Mouse (Mus musculus): ENCODE data around the gene Ccdc71. TPM values are rescaled to one million over a fixed set of nuclear protein-coding genes. Genes with fewer than 3 reads are reported as not detected.

The Ccdc71 gene
- polyA plus RNA-seq, 1 experiment from 2014 or later: 56.3 TPM

DNA sequence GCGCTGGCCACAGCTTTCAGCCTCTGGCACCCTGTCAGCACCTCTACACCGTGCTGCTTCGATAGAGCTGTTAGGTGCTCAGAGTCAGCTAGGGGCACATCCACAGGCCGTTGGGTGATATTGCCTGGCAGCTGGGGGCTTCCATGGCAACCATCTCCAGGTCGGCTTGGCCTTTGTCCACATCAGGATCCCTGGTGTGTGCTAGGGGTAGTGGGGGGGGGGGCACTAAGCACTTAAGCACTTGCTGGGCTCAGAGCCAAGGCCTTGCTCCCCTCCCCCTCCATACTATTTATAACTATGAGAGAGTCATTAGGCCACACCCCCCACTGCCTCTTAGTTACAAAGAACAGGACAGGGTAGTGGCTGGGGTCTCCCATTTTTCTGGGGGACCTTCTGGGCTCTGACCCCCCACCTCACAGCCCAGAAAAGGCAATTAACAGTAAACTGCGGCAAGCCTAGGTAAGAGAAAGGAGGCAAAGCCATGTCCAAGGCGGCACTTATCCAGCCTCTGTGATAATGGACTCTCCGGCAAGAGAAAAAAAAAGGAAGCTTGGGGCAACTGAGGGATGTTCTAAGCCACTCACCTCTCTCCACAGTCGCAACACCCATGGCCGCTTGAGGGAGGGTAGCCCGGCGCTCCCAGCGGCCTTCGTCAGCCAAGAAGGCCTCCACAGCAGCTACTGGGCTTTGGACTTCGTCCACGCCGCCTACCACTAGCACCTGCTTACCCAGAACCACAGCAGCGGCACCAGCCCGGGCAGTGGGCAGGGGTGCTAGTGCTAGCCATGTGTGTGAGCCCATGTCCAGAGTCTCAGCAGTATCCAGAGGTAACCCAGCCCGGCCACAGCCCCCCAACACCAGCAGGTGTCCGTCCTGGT is 9.8 kb upstream of the Ccdc71 start:
- peak overlapping the region; percentile 24; the same call in 1 of the 2 replicates for H3K27ac ChIP-seq
- peaks cover 20% of the 10 kb centered on the region for H3K36me3 ChIP-seq
- ATAC-seq (ENCODE audit: insufficient number of reproducible peaks, low FRiP score, low TSS enrichment, low read depth): no peak
- peaks cover 47% of the 10 kb centered on the region for H3K4me1 ChIP-seq
- no peaks in the 10 kb centered on the region for H3K27me3 ChIP-seq
- peak overlapping the region; percentile 66 for H3K4me3 ChIP-seq
- WGBS: 64% methylated on average over 21 of the region's 21 CpGs
- peak overlapping the region; percentile 90 for H3K4me2 ChIP-seq
- no peak overlapping the region for H3K9ac ChIP-seq
- no peaks in the 10 kb centered on the region for H3K9me3 ChIP-seq

GRCm38 (mm10) chr9:108451170-108451493 is 9.2 kb upstream of the Ccdc71 start:
- Histone ChIP-seq H3K9me3 (no peaks in the 10 kb centered on the region), H3K4me1 (peaks cover 43% of the 10 kb centered on the region), H3K4me2 (peak overlapping the region; percentile 90), H3K4me3 (peak overlapping the region; percentile 66), H3K27ac (no peak overlapping the region), H3K27me3 (no peaks in the 10 kb centered on the region), H3K36me3 (peaks cover 20% of the 10 kb centered on the region), H3K9ac (no peak overlapping the region)
- 82% methylated on average over 6 of the region's 6 CpGs for WGBS
- no peak for ATAC-seq (ENCODE audit: insufficient number of reproducible peaks, low FRiP score, low TSS enrichment, low read depth)

DNA sequence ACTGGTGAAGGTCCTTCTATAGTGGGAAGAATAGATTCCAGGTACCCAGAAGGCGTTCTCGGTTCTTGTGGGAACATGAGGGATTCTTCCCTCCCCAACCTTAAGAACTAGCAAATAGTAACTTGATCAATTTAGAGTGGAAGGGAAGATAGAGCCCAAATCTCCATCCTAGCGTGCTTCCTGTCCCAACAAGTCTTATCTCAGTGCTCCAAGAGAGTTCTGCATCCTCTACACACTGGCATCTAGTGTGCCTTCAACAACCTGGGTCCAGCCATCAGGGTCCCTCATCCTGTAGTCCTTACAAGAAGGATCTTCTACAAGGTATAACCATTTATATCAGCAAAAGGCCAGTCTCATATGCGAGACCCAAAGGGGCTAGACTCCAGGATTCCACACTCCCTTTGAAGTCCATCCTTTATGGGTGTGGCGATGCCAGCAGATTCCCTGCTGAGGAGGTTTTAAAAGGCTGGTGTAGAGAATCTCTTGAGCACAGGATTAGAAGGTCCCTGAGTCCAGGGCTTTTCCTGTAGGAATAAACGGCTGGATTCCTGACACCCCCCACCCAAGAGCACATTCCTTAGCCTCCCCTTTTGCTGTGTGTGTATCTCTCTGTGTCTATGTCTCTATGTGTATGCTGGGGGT is 8.7 kb upstream of the Ccdc71 start:
- H3K27ac ChIP-seq: peak overlapping the region; percentile 92

DNA sequence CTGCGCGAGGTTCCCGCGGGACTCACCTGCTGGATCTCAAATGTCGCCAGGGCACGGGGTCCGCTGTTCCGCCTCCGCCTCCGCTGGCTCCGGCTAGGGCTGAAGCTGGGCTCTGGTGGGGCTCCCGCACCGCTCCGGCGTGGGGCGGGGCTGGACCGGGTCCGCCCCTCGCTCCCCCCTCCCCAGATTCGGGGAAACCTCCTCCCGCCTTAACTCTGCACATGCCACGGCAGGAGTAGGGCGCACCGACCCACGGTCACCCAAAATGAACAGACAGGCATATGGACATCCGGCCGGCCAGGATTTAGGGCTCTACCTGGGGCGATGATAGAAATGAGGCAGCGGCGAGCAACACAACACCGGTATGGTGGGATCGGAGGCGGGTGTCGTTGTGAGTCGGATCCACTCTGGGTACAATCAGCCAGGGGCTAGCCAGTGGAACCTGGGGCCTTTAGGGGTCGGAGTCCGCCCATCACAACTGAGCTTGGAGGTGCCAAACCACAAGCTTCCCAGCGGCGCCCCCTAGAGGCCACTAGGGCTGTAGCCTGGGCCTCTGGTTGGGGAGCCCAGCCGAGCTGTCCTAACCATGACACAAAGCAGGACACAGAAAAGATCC is 7.9 kb upstream of the Ccdc71 start:
- Histone ChIP-seq H3K27ac (peak overlapping the region; percentile 92), H3K27me3 (no peaks in the 10 kb centered on the region), H3K36me3 (peaks cover 19% of the 10 kb centered on the region), H3K4me3 (peak overlapping the region; percentile 66), H3K9ac (peak overlapping the region; percentile 76), H3K4me2 (peak overlapping the region; percentile 90), H3K9me3 (no peaks in the 10 kb centered on the region), H3K4me1 (peaks cover 43% of the 10 kb centered on the region)
- peak; percentile 91 for ATAC-seq (ENCODE audit: insufficient number of reproducible peaks, low FRiP score, low TSS enrichment, low read depth)
- under 1% methylated on average over 40 of the region's 40 CpGs for WGBS

More for the DNA sequence above, 8.7 kb upstream of the Ccdc71 start:
- H3K27me3 ChIP-seq: no peaks in the 10 kb centered on the region
- H3K9ac ChIP-seq: peak overlapping the region; percentile 76
- peaks cover 43% of the 10 kb centered on the region for H3K4me1 ChIP-seq
- WGBS: 40% methylated on average over 6 of the region's 6 CpGs
- peak overlapping the region; percentile 90 for H3K4me2 ChIP-seq
- peaks cover 20% of the 10 kb centered on the region for H3K36me3 ChIP-seq
- H3K4me3 ChIP-seq: peak overlapping the region; percentile 66
- ATAC-seq (ENCODE audit: insufficient number of reproducible peaks, low FRiP score, low TSS enrichment, low read depth): no peak
- no peaks in the 10 kb centered on the region for H3K9me3 ChIP-seq

DNA sequence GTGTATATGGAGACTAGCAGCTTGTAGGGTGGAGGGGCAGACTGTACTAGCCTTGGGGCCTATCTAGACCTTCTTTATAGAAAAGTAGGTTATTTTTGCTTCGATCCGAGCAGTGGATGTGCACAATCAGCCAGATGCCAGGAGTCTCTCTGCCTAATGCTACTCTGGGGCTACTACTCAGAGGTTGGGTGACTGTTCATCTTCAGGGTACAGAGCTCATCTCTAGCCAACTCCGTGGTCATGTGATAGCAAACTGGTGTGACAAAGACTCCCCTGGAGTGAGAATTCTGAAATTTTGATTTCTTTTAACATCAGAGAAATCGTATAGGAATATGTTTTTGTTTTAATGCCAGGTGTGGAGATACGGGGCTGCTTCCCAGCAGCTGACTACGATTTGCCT is 7.4 kb upstream of the Ccdc71 start:
- Histone ChIP-seq H3K36me3 (peaks cover 14% of the 10 kb centered on the region), H3K4me3 (peak overlapping the region; percentile 66), H3K27me3 (no peaks in the 10 kb centered on the region), H3K9me3 (no peaks in the 10 kb centered on the region), H3K4me1 (peaks cover 43% of the 10 kb centered on the region), H3K27ac (peak overlapping the region; percentile 92), H3K4me2 (peak overlapping the region; percentile 90), H3K9ac (peak overlapping the region; percentile 76)
- 24% methylated on average over 6 of the region's 6 CpGs for WGBS
- ATAC-seq (ENCODE audit: insufficient number of reproducible peaks, low FRiP score, low TSS enrichment, low read depth): no peak; the same call in 1 of the 2 replicates

DNA sequence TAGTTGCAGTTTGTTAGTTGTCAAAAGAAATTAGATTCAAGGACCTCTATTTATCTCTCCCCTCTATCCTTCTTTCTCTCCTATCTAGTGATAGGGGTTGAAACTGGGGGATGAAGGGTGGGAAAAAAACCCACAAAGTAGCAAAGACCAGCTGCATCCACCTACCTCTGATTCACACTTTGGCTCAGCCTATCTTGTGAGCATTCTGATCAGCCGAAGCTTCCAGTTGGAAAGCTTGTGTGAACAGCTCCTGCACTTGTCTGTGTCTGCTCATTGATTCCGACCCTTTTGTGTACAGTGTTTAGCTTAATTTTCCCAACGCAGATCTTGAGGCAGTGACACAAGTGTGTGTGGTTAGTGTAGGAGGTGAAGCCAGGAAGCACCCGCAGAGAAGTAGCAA is 6.9 kb upstream of the Ccdc71 start:
- Histone ChIP-seq H3K9me3 (no peaks in the 10 kb centered on the region), H3K27me3 (no peaks in the 10 kb centered on the region), H3K4me2 (peak overlapping the region; percentile 90), H3K36me3 (peaks cover 9% of the 10 kb centered on the region), H3K9ac (peak overlapping the region; percentile 76), H3K4me3 (peak overlapping the region; percentile 66; the same call in 1 of the 2 replicates), H3K27ac (peak overlapping the region; percentile 92), H3K4me1 (peaks cover 43% of the 10 kb centered on the region)
- WGBS: 65% methylated on average over 4 of the region's 4 CpGs
- no peak for ATAC-seq (ENCODE audit: insufficient number of reproducible peaks, low FRiP score, low TSS enrichment, low read depth)

DNA sequence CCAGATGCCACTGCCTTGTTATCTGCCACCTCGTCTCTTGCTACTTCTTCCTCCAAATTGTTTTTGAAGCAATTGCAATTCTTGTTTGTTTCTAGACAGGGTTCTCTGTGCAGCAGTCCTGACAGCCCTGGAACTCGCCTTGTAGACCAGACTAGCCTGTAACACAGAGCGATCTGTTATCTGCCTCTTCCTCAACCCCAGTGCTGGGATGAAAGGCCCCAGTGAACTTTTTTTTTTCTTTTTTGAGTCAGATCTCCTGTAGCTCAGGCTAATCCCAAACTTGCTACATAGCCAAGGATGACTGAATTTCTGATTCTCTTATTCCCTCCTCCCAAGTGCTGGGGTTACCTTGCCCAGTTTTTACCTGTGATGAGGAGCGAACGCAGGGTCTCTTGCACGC is 5.9 kb upstream of the Ccdc71 start:
- no peak for ATAC-seq (ENCODE audit: insufficient number of reproducible peaks, low FRiP score, low TSS enrichment, low read depth)

DNA sequence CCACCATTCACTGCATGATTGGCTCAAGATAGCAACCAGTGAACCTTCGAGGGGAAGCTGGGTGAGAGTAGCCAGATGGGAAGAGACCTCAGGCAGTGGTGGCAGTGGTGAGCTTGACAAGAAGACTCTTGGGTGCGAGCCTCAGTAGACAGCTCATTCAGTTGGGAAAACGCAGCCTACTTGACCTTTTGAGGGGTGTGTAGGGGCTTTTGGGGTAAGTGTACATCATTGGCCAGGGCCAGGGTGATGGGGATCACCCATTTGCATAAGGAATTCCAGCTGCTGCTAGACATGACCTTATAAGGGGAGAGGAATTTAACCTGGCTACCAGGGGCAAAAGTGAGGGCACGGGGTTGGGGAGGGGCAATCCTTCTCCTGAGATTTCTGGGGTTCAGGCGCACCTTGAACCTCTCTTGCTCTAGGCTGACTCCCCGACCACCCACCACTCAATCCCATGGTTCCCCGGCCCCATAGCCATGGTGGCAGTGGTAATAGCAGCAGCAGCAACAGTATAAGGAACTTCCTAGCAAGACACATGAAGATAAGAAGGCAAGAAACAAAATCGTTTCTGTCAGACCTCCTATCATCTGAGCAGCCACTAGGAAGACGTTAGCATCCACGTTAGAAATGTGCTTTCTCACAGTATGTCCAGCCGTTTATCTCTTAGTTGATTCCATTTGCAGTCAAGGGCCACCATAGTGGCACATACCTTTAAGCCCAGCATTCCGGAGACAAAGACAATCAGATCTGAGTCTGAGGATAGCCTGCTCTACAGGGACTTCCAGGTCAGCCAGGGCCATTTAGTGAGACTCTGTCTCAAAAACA is 4.4 kb upstream of the Ccdc71 start:
- Histone ChIP-seq H3K4me3 (no peak overlapping the region), H3K27ac (no peak overlapping the region), H3K27me3 (no peaks in the 10 kb centered on the region), H3K9ac (no peak overlapping the region), H3K36me3 (no peaks in the 10 kb centered on the region), H3K4me1 (peaks cover 31% of the 10 kb centered on the region), H3K4me2 (no peak overlapping the region), H3K9me3 (no peaks in the 10 kb centered on the region)
- ATAC-seq (ENCODE audit: insufficient number of reproducible peaks, low FRiP score, low TSS enrichment, low read depth): no peak
- 74% methylated on average over 12 of the region's 12 CpGs for WGBS

More for the DNA sequence above, 5.9 kb upstream of the Ccdc71 start:
- Histone ChIP-seq H3K27ac (no peak overlapping the region), H3K9ac (no peak overlapping the region), H3K4me3 (no peak overlapping the region), H3K4me2 (no peak overlapping the region), H3K9me3 (no peaks in the 10 kb centered on the region), H3K27me3 (no peaks in the 10 kb centered on the region), H3K36me3 (no peaks in the 10 kb centered on the region), H3K4me1 (peaks cover 40% of the 10 kb centered on the region)
- WGBS: 85% methylated on average over 6 of the region's 6 CpGs

GRCm38 (mm10) chr9:108456953-108457352 is 3.4 kb upstream of the Ccdc71 start:
- ATAC-seq (ENCODE audit: insufficient number of reproducible peaks, low FRiP score, low TSS enrichment, low read depth): no peak
- H3K4me3 ChIP-seq: no peak overlapping the region
- H3K9ac ChIP-seq: no peak overlapping the region
- no peaks in the 10 kb centered on the region for H3K9me3 ChIP-seq
- no peaks in the 10 kb centered on the region for H3K36me3 ChIP-seq
- 86% methylated on average over 10 of the region's 10 CpGs for WGBS
- peaks cover 31% of the 10 kb centered on the region for H3K4me1 ChIP-seq
- no peak overlapping the region for H3K4me2 ChIP-seq
- H3K27ac ChIP-seq: no peak overlapping the region
- H3K27me3 ChIP-seq: no peaks in the 10 kb centered on the region

- Histone ChIP-seq H3K9ac (no peak overlapping the region), H3K4me1 (peaks cover 21% of the 10 kb centered on the region), H3K9me3 (no peaks in the 10 kb centered on the region), H3K27ac (peak overlapping the region; percentile 92), H3K4me2 (peak overlapping the region; percentile 69), H3K36me3 (peaks cover 22% of the 10 kb centered on the region), H3K4me3 (peak overlapping the region; percentile 90), H3K27me3 (no peaks in the 10 kb centered on the region)
- no peak for ATAC-seq (ENCODE audit: insufficient number of reproducible peaks, low FRiP score, low TSS enrichment, low read depth)
- 72% methylated on average over 1 of the region's 1 CpGs for WGBS
Observed at GRCm38 (mm10) chr9:108459939-108460318, 398 bp upstream of the Ccdc71 start.

- peak within 1 kb of the TSS; percentile 69 for H3K4me2 ChIP-seq
- peak within 1 kb of the TSS; percentile 92 for H3K27ac ChIP-seq
- 19% methylated on average over 11 of the region's 11 CpGs for WGBS
- no peaks in the 10 kb centered on the region for H3K27me3 ChIP-seq
- no peaks in the 10 kb centered on the region for H3K9me3 ChIP-seq
- ATAC-seq (ENCODE audit: insufficient number of reproducible peaks, low FRiP score, low TSS enrichment, low read depth): no peak
- H3K36me3 ChIP-seq: peaks cover 35% of the 10 kb centered on the region
- peaks cover 21% of the 10 kb centered on the region for H3K4me1 ChIP-seq
- peak within 1 kb of the TSS; percentile 76 for H3K9ac ChIP-seq
- peak within 1 kb of the TSS; percentile 90 for H3K4me3 ChIP-seq
Observed at GRCm38 (mm10) chr9:108461181-108461631, 879 bp downstream of the Ccdc71 start, which contains the start of gene Klhdc8b. Gene Klhdc8b (minus strand): TSS chr9:108461581.

All from limb, embryonic 15.5 days (tissue).